Mouse (Mus musculus) left cerebral cortex, postnatal 14 days (tissue): Measurements from ENCODE around the gene Rif1. TPM values are rescaled to one million over a fixed set of nuclear protein-coding genes. Genes with fewer than 3 reads are reported as not detected.

Experiments used
- DNase-seq, 2 experiments: peaks; one replicate each; pipeline ENCODE4 v3.0.0; 2021 to 2022; ENCODE audit warnings: low spot score in 2 of 2, mixed read lengths in 1 of 2
- intact Hi-C: fragments of 180-260 bp; cut with DNase I; formaldehyde crosslinking; loops from one replicate; pipeline ENCODE4 v1.15.1; 2025
- long read RNA-seq, 2 experiments: library from polyadenylated mRNA; stranded (forward); transcript quantifications; one replicate each; pipeline ENCODE4 v2.0.0; 2021
- total RNA-seq, 2 experiments: library from RNA; stranded (reverse); gene quantifications; 2 replicates each; pipeline ENCODE4 v1.2.3; 2021

Rif1 gene
- total RNA-seq: 10 to 100 TPM; 22.1 to 23.4 TPM
- long read RNA-seq, experiment 1, partial matches to known transcripts: 1 of 2 reads
- long read RNA-seq, experiment 1, other reads (novel, unspliced or antisense): 1 of 2 reads
- long read RNA-seq, experiment 2, partial matches to known transcripts: 0 of 1 reads
- long read RNA-seq, experiment 2, other reads (novel, unspliced or antisense): 1 of 1 reads

DNA sequence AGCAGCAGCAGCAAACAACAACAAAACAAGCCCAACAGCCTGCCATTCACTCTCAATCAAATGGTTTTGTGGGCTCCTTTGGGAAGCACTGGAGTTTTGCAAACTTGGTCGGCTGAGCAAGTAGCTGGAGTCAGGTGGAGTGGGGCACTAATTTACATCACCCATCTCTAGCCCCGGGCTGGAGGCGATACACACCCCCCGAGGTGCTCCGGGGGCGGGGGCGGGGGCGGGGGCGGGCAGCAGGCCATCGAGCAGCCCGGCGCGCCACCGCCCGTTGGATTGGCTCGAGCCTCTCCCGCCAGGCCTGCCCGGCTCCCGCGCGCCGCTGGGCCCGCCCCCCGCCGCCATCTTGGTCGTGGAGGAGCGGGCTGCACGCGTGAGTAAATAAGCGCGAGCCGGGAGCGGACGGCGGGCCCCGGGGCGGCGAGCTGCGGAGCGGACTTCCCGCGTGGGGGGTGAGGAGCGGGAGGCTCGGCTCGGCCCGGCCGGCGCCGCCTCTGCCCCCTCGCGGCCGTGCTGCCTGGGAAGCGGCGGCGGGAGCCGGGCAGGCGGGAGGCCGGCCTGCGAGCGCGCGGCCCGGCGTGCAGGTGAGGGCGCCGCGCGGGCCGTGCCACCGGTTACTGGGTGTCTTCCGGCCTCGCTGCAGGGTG, at the start of gene Rif1:
TSS of gene Rif1 (plus strand) at position 342 of the 650 bp plus-strand sequence.
- intact Hi-C loops: loop anchor here (2.0 to 5.0 kb wide), 2 partner anchors 100 to 138 kb away; partner anchors contain the start of genes Nmi and Rbm43
- peak; percentile 59 to 79 for DNase-seq

GRCm38 (mm10) chr2:52027061-52027460, 45.6 kb upstream of the Rif1 start:
- no peak for DNase-seq
- intact Hi-C loops: no loop called here

GRCm38 (mm10) chr2:52029426-52029825, 43.2 kb upstream of the Rif1 start:
- intact Hi-C loops: no loop called here
- DNase-seq: no peak

DNA sequence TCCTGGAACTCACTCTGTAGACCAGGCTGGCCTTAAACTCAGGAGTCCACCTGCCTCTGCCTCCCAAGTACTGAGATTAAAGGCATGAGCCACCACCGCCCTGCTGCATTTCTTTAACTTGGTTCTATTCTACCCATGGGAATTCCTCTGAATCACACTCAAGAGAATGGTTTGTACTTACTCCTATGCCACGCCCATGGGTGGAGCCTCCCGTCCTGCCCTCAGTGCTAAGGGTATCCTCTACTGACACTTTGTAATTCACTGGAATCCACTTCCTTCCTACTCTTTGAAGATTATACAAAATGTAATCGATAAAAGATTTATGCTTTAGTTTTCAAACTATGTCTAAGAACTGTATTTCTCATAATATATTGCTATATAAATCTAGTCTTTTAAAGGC, 41.1 kb upstream of the Rif1 start:
- no peak for DNase-seq
- intact Hi-C loops: no loop called here

GRCm38 (mm10) chr2:52034601-52035000, 38.0 kb upstream of the Rif1 start:
- intact Hi-C loops: no loop called here
- DNase-seq: peak; percentile 5 to 25

DNA sequence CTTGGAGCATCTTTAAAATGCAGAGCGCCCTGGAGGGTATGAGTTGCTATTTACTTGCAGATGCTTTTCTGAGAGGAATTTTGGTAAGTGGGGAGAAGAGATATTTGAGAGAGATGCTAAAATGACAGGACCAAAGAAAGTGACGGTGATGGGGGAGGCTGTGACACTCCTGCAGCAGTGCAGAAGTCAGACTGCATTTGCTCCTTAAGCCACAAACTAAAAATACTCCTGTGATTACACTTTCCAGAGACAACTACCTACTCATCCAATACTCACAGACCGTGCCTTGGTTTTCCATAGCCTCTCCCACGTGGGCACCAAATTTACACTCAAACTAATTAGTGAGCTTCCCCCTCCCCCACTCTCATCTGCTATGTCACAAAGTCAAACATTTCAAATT, 37.5 kb upstream of the Rif1 start:
- intact Hi-C loops: no loop called here
- DNase-seq: no peak

DNA sequence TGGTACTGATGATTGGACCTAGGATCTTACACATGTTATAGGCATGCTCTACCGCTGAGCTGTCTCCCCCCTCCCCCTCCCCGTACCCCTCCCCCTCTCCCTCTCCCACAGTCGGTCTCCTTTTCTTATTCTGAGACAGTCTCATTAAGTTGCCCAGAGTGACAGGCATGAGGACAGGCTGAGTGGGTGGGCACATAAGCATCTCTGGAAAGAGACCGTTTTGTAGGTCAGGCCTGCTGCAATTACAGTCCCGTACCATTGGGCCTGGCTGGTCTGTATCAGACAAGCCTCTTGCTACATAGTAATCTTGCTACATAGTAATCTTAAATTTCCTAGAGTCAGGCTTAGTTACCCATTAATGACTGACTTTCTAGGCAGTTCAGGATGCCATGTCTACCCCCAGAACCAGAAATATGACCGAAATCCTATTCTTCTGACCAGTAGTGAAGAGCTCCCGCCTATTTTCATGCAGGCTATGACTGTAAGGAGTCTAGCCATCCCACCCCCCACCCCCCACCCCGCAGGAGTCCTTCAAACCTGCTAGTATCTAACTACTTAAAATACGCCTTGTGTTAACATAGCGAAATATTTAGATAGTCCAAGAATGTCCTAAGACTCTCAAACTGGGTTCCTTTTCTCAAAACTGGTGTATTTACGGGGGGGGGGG, 35.6 kb upstream of the Rif1 start:
- DNase-seq: no peak
- intact Hi-C loops: no loop called here

- intact Hi-C loops: no loop called here
- DNase-seq: peak; percentile 32 to 43
These were observed 34.8 kb upstream of the Rif1 start, which contains the start of gene Tnfaip6 for GRCm38 (mm10) chr2:52037882-52038281. Gene Tnfaip6 (plus strand): TSS chr2:52038009.

DNA sequence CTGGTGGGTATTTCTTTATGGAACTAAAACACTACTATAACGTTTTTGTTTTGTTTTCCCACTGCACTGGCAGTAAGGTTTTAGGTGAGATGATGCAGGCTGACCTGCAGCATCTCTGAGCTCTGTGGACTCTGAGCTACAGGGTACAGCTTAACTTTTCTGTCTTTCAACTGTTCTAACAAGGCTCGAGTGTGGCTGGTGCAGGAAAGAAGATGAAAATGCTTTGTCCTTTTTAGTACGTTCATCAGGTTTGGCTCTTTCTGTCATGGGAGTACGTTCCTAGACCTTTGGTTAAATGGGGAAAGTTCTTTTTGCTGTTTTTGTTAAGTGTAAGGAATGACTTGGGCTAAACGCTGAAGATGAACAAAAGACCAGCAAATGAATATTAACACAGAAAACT, 34.1 kb upstream of the Rif1 start:
- intact Hi-C loops: no loop called here
- DNase-seq: no peak

GRCm38 (mm10) chr2:52039083-52039801, 33.4 kb upstream of the Rif1 start:
- intact Hi-C loops: no loop called here
- DNase-seq: no peak

GRCm38 (mm10) chr2:52042132-52042531, 30.5 kb upstream of the Rif1 start:
- DNase-seq: no peak
- intact Hi-C loops: no loop called here

DNA sequence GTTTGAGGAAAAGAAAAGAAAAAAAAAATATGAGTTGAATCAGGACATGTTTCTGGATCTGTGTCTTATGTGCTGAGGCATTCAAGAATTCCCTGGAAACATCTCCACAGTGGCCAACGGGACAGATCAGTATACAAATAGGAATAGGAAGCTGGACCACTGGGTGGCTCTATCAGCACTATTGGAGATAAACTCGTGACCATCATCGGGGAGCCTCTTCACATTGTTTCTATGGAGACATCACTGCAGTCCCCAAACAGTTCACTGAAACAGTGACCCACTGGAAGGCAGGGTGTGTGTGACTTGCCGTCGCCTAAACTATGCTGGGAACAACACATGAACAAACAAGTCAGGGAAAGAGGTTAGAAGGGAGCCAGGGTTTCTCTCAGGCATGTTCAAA, 29.9 kb upstream of the Rif1 start:
- DNase-seq: no peak
- intact Hi-C loops: no loop called here

- no peak for DNase-seq
- intact Hi-C loops: no loop called here
These were observed 29.1 kb upstream of the Rif1 start for GRCm38 (mm10) chr2:52043485-52043884.

DNA sequence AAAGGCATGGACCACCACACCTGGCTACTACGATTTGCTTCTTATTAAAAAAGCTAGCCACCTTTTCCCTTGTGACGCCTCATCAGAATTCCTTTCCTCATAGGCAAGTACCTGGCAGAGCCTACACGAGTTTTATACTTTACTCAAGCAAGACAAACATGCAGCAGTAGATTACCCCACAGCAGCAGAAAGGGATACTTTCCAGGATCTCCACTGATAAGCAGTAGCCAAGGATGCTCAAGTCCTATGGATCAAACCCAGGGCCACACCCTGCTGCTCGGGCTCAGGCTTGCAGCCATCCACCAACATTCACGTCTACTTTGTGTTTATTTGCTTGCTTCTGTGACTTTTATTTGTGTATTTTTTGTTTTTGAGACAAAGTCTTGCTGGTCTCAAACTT, 26.6 kb upstream of the Rif1 start:
- intact Hi-C loops: no loop called here
- DNase-seq: no peak

GRCm38 (mm10) chr2:52050823-52051222, 21.8 kb upstream of the Rif1 start:
- intact Hi-C loops: no loop called here
- DNase-seq: no peak

GRCm38 (mm10) chr2:52052335-52052734, 20.3 kb upstream of the Rif1 start:
- DNase-seq: no peak
- intact Hi-C loops: no loop called here

GRCm38 (mm10) chr2:52053502-52053901, 19.1 kb upstream of the Rif1 start:
- DNase-seq: no peak
- intact Hi-C loops: no loop called here

GRCm38 (mm10) chr2:52055616-52056015, 17.0 kb upstream of the Rif1 start:
- intact Hi-C loops: no loop called here
- DNase-seq: no peak

DNA sequence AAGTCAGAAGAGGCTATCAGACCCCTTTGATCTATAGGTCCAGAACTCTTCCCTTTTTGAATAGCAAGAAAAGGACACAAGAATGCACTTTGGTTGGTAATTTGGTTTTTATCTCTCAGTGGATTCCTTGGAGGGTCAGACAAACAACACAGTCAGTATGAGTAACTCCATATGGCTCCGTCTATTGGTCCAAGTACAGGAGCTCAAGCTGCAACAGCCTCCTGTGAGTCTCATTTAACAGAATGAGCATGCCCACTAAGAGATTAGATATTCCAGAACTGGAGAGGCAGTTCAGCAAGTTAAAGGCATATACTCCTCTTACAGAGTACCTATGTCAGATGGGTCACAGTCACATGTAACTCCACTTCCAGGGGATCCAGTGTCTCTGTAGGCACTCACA, 15.5 kb upstream of the Rif1 start:
- intact Hi-C loops: no loop called here
- DNase-seq: no peak

DNA sequence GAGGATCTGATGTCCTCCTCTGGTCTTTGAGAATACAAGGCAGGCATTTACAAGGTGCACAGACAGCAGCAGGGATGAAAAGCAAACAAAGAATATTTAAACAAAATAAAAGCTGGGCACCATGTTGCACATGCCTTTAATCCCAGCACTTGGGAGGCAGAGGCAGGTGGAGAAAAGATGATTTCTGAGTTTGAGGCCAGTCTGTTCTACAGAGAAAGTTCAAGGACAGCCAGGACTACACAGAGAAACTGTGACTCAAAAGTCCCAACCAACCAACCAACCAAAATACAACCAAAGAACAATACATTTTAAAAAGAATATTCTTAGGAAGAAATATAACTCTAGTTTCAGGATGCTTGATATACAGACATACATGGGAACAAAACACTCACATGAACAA, 15.0 kb upstream of the Rif1 start:
- intact Hi-C loops: no loop called here
- DNase-seq: no peak
